Mouse (Mus musculus) hindbrain, embryonic 15.5 days (tissue): Measurements from ENCODE around the gene Amacr. TPM values are rescaled to one million over a fixed set of nuclear protein-coding genes. Genes with fewer than 3 reads are reported as not detected.
A peak's percentile ranks its signal among the peaks of the same experiment; 100 is the strongest.

ENCODE experiments used
- ATAC-seq: fragments of 200-750 bp; cut with Nextera tagmentation; 2 replicates; pipeline ENCODE4 v1.8.0; 2017; ENCODE audit warnings: low read depth, moderate number of reproducible peaks, moderate TSS enrichment; ENCODE audit not compliant: low FRiP score
- H3K27ac ChIP-seq: fragments of 300-500 bp; sonication (generic); replicated peaks from 2 replicates; pipeline ENCODE4 v1.5.1; 2015; ENCODE audit warnings: mild to moderate bottlenecking, inconsistent platforms
- H3K27me3 ChIP-seq: fragments of 300-500 bp; sonication (generic); 2 replicates; pipeline ENCODE4 v1.6.1; 2015; ENCODE audit warnings: control low read depth, inconsistent platforms
- H3K36me3 ChIP-seq: fragments of 300-500 bp; sonication (generic); 2 replicates; pipeline ENCODE4 v1.6.1; 2015; ENCODE audit warnings: control low read depth, inconsistent platforms
- H3K4me1 ChIP-seq: fragments of 300-500 bp; sonication (generic); replicated peaks from 2 replicates; pipeline ENCODE4 v1.6.1; 2015; ENCODE audit warnings: control low read depth, inconsistent platforms
- H3K4me2 ChIP-seq: fragments of 300-500 bp; sonication (generic); 2 replicates; pipeline ENCODE4 v1.6.1; 2015; ENCODE audit warnings: moderate library complexity, mild to moderate bottlenecking, inconsistent platforms
- H3K4me3 ChIP-seq: fragments of 300-500 bp; sonication (generic); 2 replicates; pipeline ENCODE4 v1.5.1; 2015; ENCODE audit warnings: mild to moderate bottlenecking, inconsistent platforms
- H3K9ac ChIP-seq: fragments of 300-500 bp; sonication (generic); 2 replicates; pipeline ENCODE4 v1.6.1; 2015; ENCODE audit warnings: inconsistent platforms
- H3K9me3 ChIP-seq: fragments of 300-500 bp; sonication (generic); 2 replicates; pipeline ENCODE4 v1.6.1; 2016; ENCODE audit warnings: control low read depth, inconsistent platforms
- WGBS: fragments of 180-500 bp; shearing (Covaris S2); methylation state at CpG from one replicate; pipeline ENCODE4 v1.1.7; 2015; 5-methylcytosine and 5-hydroxymethylcytosine counted together
- polyA plus RNA-seq: library from polyadenylated mRNA; unstranded; fragments of >200 nt; fragmentation: Nextera tagmentation; extraction: Ambion mirVana; gene quantifications from 2 replicates; pipeline ENCODE4 v1.2.1, GENCODE M21; 2015

The Amacr gene
- polyA plus RNA-seq, 1 experiment from 2014 or later = 10.3 TPM

DNA sequence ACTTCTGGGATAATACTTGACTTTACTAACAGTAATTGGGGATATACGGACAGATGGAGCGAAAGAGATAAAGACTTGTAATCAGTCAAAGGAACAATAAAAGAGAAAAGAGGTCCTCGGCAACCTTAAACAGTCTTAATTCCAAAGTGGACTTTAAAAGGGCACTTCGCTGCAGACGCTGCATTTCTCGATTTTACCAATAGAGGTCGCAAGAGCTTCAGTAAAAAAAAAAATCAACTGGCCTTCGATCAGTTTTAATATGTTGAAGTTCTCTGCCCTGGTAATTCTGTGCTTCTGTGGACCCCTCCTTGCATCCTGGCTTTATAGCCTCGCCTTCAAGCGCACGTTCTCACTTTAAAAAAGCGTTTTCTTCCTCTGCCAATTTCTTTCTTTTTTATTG, 56.9 kb downstream of the Amacr start:
- no peak for ATAC-seq
- no peaks in the 10 kb centered on the region for H3K36me3 ChIP-seq
- no peak overlapping the region for H3K27ac ChIP-seq
- H3K4me2 ChIP-seq = peak overlapping the region; percentile 86
- 0 out of 2 replicates have a peak overlapping the region, but pooled peaks have one; percentile 45 for H3K4me3 ChIP-seq
- H3K4me1 ChIP-seq = peaks cover 29% of the 10 kb centered on the region
- WGBS = 2% methylated on average over 12 of the region's 12 CpGs
- no peaks in the 10 kb centered on the region for H3K9me3 ChIP-seq
- no peak overlapping the region for H3K9ac ChIP-seq
- peaks cover 41% of the 10 kb centered on the region for H3K27me3 ChIP-seq

- no peak overlapping the region for H3K4me2 ChIP-seq
- H3K4me1 ChIP-seq = peaks cover 29% of the 10 kb centered on the region
- H3K27ac ChIP-seq = no peak overlapping the region
- H3K36me3 ChIP-seq = no peaks in the 10 kb centered on the region
- WGBS = 72% methylated on average over 5 of the region's 5 CpGs
- ATAC-seq = no peak
- H3K4me3 ChIP-seq = no peak overlapping the region
- H3K9me3 ChIP-seq = no peaks in the 10 kb centered on the region
- peaks cover 33% of the 10 kb centered on the region for H3K27me3 ChIP-seq
- no peak overlapping the region for H3K9ac ChIP-seq
Measured at GRCm38 (mm10) chr15:11040067-11040466, 58.5 kb downstream of the Amacr start.

GRCm38 (mm10) chr15:11041229-11041628, 59.7 kb downstream of the Amacr start:
- H3K4me1 ChIP-seq = peaks cover 22% of the 10 kb centered on the region
- H3K9me3 ChIP-seq = no peaks in the 10 kb centered on the region
- H3K4me3 ChIP-seq = no peak overlapping the region
- peaks cover 21% of the 10 kb centered on the region for H3K27me3 ChIP-seq
- H3K4me2 ChIP-seq = no peak overlapping the region
- H3K36me3 ChIP-seq = no peaks in the 10 kb centered on the region
- no peak overlapping the region for H3K9ac ChIP-seq
- no peak overlapping the region for H3K27ac ChIP-seq
- WGBS = 70% methylated on average over 2 of the region's 2 CpGs
- ATAC-seq = no peak

DNA sequence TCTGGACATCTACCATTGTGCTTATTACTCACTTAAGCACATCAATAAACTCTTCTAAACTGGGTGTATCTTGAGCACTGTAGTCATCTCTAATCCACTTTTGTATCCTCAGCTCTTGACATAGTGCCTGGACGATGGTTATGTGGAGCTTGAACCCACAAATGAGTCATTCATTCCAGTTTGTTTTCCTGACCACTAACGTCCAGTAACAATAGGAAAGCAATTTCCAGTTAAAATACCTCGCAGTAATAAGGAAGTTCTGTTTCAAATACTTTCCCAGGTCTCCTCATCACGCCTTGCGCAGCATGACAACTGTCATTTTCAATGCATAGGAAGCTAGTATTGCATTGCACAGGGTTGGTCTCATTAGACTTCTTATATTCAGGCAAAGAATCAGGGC, 61.3 kb downstream of the Amacr start:
- no peaks in the 10 kb centered on the region for H3K9me3 ChIP-seq
- no peak for ATAC-seq
- 91% methylated on average over 5 of the region's 5 CpGs for WGBS

More for the DNA sequence above, 61.3 kb downstream of the Amacr start:
- Histone ChIP-seq H3K4me1 (peaks cover 6% of the 10 kb centered on the region), H3K4me3 (no peak overlapping the region), H3K4me2 (no peak overlapping the region), H3K27me3 (peaks cover 5% of the 10 kb centered on the region), H3K27ac (no peak overlapping the region), H3K36me3 (no peaks in the 10 kb centered on the region), H3K9ac (no peak overlapping the region)

Other genes with a start within 250 kb of the Amacr start
- 3.2 and 3.6 TPM in 2 replicates for gene C1qtnf3, start 29.4 kb upstream of the Amacr start, polyA plus RNA-seq
- 0.08 and 0.14 TPM in 2 replicates for gene Slc45a2, start 19.0 kb downstream of the Amacr start, polyA plus RNA-seq
- gene Rxfp3, start 56.2 kb downstream of the Amacr start, polyA plus RNA-seq = 5.6 TPM in 2 replicates
- gene Adamts12, start 83.0 kb downstream of the Amacr start, polyA plus RNA-seq = 1.5 and 2.0 TPM in 2 replicates